Mouse (Mus musculus): ENCODE results near the gene Ebpl.

Ebpl gene

DNA sequence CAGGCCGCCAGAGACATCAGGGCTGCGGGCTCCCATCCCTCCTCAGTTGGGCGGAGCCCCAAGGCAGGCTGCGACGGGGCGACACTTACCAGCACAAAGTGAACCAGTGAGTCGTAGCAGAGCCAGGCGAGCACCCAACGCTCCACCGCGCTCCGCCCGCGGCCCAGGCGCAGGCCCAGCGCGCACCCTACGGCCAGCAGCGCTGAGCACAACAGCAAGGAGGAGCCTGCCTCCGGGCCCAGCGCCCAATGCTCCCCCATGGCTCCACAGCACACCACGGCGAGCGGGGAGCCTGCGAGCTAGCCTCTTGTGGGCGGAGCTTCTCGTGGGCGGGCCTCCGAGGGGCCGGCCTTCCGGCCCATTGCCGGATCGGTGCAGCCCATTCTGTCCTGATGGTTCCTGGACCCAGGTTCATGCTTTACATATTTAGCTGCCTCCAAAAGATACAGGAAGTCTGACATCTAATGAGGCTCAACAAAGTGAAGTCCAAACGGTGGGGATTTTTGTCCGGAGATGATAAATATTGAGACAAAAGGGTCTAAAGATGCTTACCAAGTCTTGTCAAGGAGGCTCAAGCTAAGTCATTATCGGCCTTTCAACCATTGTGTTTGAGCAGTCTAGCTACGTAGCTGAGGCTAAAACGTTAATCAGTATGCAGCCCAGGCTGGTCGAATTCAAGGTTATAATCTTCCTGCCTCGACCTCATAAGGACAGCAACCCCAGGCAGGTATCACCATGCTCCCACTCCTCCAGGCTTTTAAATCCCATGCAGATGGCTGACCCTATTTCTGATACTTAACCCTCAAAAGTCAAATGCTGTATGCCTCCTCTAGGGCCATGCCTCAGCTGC is at the start of gene Ebpl:
Ebpl (minus strand) TSS at position 309 of the 850 bp plus-strand sequence.
- peak; percentile 78 for DNase-seq (ENCODE audit: low read depth)

- no peak for DNase-seq (ENCODE audit: low read depth)
These were observed 49.8 kb upstream of the Ebpl start for GRCm38 (mm10) chr14:61410020-61410419.

DNA sequence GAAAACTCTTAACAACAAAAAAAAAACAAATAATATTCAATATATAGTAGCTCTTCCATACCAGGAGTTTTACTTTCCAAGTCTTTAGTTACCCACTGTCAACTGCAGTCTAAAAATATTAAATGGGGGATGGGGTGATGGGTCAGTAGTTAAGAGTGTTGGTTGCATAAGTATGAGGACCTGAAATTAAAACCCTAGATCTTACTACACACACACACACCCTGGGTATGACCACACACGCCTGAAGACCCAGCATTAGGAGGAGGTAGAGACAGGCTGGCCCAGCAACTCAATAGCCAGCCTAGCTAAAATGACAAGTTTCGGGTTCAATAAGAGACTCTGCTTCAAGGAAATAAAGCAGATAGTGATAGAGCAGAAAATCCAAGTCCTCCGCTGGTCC is 46.8 kb upstream of the Ebpl start:
- no peak for DNase-seq (ENCODE audit: low read depth)

DNA sequence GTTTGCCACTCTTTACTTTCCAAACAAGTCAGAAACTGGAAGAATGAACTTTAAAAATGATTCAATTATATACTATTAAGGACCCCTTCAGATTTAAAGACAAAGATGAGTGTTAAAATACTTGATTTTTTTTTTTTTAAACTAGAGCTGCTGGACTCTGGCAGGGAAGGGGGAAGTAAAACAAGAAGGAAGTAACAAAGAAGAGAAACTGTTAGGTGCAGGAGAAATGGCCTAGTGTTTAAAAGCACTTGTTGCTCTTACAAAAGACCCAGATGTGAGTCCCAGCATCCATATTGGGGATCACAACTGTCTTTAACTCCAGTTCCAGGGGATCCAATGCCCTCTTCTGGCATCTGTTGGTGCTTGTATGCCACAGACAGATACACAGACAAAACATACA is 45.5 kb upstream of the Ebpl start:
- DNase-seq (ENCODE audit: low read depth): no peak

- no peak for DNase-seq (ENCODE audit: low read depth)
These were observed 44.7 kb upstream of the Ebpl start for GRCm38 (mm10) chr14:61404941-61405340.

GRCm38 (mm10) chr14:61394745-61395144 is 34.5 kb upstream of the Ebpl start:
- no peak for DNase-seq (ENCODE audit: low read depth)

DNA sequence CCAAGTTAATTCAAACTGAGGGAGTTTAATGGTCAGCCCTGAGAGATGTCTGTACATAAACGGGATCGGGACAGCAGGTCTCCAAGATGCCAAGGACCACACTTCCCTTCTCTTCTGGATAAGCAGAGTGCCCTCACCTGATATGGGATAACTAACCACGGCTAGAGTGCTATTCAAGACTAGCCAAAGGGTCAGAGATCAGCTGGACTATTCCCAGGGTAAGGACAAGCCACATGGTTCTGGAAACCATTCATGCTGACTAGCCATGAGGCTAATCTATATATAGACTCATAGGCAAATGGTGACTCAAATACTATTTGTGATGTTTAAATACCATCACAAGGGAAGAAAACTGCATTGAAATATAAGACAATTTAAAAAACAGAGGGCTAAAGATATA is 30.3 kb upstream of the Ebpl start:
- no peak for DNase-seq (ENCODE audit: low read depth)

GRCm38 (mm10) chr14:61367290-61367689 is 7.1 kb upstream of the Ebpl start:
- no peak for DNase-seq (ENCODE audit: low read depth)

DNA sequence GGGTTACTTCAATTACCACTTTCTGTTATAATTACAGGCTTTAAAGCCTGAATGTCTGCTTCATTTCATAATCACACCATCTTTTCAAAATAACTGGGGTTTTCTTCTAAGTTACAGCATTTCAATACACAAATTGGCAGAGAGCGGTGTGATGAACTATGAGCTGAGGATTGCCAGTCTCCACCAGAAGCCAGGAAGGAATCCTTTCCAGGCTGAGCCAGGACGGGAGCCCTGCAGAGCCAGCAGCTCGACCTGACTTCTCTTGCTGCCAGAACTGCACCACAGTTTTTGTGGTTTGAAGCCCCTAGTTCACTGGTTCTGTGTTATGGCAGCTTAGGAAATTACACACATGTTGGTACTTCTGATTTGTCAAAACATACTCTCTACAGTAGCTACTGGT is 4.4 kb upstream of the Ebpl start:
- no peak for DNase-seq (ENCODE audit: low read depth)

DNA sequence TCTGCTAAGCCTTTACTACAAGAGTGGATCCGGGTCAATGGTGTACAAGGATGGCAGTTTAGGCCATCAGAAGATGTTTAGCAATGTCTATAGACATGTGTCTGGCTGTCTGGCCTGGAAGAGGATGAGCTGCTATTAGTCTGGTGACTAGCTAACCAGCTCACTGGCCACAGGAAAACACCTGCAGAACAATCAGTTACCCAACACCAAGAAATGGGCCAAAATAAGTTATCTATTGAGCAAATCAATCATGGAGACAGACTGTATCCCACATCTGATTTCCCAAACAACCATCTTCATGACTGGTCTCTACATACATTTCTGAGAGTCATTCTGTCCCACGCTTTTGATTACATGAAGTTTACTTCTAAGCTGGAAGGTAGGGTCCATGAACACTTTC is 3.5 kb upstream of the Ebpl start:
- no peak for DNase-seq (ENCODE audit: low read depth)

GRCm38 (mm10) chr14:61362268-61362667 is 2.0 kb upstream of the Ebpl start:
- no peak for DNase-seq (ENCODE audit: low read depth)

- DNase-seq (ENCODE audit: low read depth): no peak
These were observed 807 bp upstream of the Ebpl start for GRCm38 (mm10) chr14:61360981-61361511.

DNA sequence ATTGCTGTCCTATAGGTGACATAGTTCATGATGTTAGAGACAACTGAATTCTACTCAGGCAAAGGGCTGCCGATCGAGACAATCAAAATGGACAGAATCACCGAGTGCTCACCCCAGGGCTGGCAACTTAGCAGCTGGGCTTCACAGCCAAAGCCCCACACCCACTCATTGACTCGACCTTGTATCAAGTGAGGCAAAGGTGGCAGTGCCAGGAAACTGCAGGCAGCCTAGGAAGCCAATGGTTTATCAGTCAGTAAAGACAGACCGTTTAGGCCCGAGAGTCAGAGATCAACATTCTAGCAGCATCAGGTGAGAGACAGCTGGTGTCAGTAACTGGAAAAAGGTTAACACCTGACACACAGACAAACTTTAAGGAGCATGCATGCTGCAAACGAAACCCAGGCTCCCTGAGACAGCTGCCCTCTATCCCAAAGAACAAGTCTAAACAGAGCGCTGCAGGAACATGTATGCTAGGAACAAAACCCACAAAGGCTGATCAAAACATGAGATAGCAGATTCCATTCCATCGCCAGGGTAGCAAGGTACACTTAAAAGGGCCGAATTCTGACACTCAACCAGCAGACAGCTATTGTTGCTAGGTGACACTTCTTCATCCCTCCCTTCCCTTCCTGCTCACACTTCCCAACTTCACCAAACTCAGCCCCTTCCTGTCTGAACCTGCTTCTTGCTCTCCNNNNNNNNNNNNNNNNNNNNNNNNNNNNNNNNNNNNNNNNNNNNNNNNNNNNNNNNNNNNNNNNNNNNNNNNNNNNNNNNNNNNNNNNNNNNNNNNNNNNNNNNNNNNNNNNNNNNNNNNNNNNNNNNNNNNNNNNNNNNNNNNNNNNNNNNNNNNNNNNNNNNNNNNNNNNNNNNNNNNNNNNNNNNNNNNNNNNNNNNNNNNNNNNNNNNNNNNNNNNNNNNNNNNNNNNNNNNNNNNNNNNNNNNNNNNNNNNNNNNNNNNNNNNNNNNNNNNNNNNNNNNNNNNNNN is 5.7 kb downstream of the Ebpl start:
- no peak for DNase-seq (ENCODE audit: low read depth)

GRCm38 (mm10) chr14:61350808-61351207 is 9.4 kb downstream of the Ebpl start:
- no peak for DNase-seq (ENCODE audit: low read depth)

- no peak for DNase-seq (ENCODE audit: low read depth)
These were observed 10.4 kb downstream of the Ebpl start for GRCm38 (mm10) chr14:61349876-61350275.

GRCm38 (mm10) chr14:61346827-61347698 is 13.2 kb downstream of the Ebpl start:
- DNase-seq (ENCODE audit: low read depth): no peak

GRCm38 (mm10) chr14:61344590-61344989 is 15.6 kb downstream of the Ebpl start:
- DNase-seq (ENCODE audit: low read depth): no peak

DNA sequence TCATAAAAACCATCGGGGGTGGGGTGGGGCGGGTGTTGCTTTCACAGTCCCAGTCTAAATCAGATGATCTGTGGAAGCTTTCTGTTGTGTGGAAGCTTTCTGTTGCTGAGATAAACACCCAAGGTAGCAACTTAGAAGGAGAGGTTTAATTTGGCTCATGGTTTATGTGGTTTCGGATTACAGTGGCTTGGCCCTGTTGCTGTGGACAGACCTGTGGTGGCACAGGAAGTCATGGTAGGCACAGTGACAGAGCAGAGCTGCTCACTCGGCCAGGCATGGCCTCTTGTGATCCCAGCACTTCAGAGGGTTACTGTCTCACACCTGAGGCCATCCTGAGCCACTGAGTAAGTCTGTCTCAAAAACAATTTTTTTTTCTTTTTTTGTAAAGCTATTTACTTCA is 20.9 kb downstream of the Ebpl start:
- DNase-seq (ENCODE audit: low read depth): no peak

- DNase-seq (ENCODE audit: low read depth): peak; percentile 80
These were observed 29.2 kb downstream of the Ebpl start for GRCm38 (mm10) chr14:61330996-61331561.

DNA sequence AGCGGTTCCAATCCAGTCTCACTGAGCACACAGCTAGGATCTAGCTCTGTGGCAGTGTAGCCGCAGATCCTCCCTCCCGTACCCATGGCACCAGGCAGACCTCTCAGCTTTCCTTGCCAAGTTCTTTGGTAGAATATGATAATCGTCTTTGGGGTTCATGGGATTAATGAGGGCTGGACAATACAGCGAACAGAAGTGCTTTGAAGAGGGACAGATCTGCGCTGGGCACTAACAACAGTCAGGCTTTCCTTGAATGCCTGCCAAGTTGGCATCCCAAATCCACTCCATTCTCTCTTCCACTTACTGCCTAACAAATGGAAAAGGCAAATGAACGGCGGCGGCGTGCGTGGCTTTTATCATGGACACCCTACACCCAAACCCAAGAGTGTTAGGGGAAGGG is 29.6 kb downstream of the Ebpl start:
- no peak for DNase-seq (ENCODE audit: low read depth)
